Mouse (Mus musculus) liver, embryonic 12.5 days (tissue): Measurements from ENCODE around the gene Tmem120b. TPM values are rescaled to one million over a fixed set of nuclear protein-coding genes. Genes with fewer than 3 reads are reported as not detected.

ENCODE experiments used
- ATAC-seq: fragments of 200-750 bp; cut with Nextera tagmentation; 2 replicates; pipeline ENCODE4 v1.8.0; 2017; ENCODE audit warnings: moderate number of reproducible peaks, mild to moderate bottlenecking, moderate library complexity
- H3K27ac ChIP-seq: fragments of 300-500 bp; sonication (generic); 2 replicates; pipeline ENCODE4 v1.5.1; 2016; ENCODE audit warnings: mild to moderate bottlenecking
- H3K27me3 ChIP-seq: fragments of 300-500 bp; sonication (generic); replicated peaks from 2 replicates; pipeline ENCODE4 v1.6.1; 2016; ENCODE audit warnings: mild to moderate bottlenecking, moderate library complexity
- H3K36me3 ChIP-seq: fragments of 300-500 bp; sonication (generic); 2 replicates; pipeline ENCODE4 v1.6.1; 2016; ENCODE audit warnings: mild to moderate bottlenecking, moderate library complexity
- H3K4me1 ChIP-seq: fragments of 300-500 bp; sonication (generic); 2 replicates; pipeline ENCODE4 v1.6.1; 2016
- H3K4me2 ChIP-seq: fragments of 300-500 bp; sonication (generic); 2 replicates; pipeline ENCODE4 v1.6.1; 2016; ENCODE audit warnings: mild to moderate bottlenecking, moderate library complexity
- H3K4me3 ChIP-seq: fragments of 300-500 bp; sonication (generic); 2 replicates; pipeline ENCODE4 v1.5.1; 2016; ENCODE audit warnings: mild to moderate bottlenecking, moderate library complexity
- H3K9ac ChIP-seq: fragments of 300-500 bp; sonication (generic); 2 replicates; pipeline ENCODE4 v1.6.1; 2016; ENCODE audit warnings: mild to moderate bottlenecking, moderate library complexity
- H3K9me3 ChIP-seq: fragments of 300-500 bp; sonication (generic); replicated peaks from 2 replicates; pipeline ENCODE4 v1.6.1; 2016; ENCODE audit warnings: mild to moderate bottlenecking, moderate library complexity
- WGBS: fragments of 180-500 bp; shearing (Covaris S2); methylation state at CpG from one replicate; pipeline ENCODE4 v1.1.7; 2016; ENCODE audit not compliant: insufficient replicate concordance; 5-methylcytosine and 5-hydroxymethylcytosine counted together
- polyA plus RNA-seq: library from polyadenylated mRNA; unstranded; fragments of >200 nt; fragmentation: Nextera tagmentation; extraction: Ambion mirVana; gene quantifications from 2 replicates; pipeline ENCODE4 v1.2.1, GENCODE M21; 2016

Tmem120b gene
- polyA plus RNA-seq, 1 experiment from 2014 or later = 28.2 TPM

- H3K4me3 ChIP-seq = peak overlapping the region; percentile 98
- 39% methylated on average over 20 of the region's 20 CpGs for WGBS
- peak overlapping the region; percentile 99 for H3K9ac ChIP-seq
- no peaks in the 10 kb centered on the region for H3K27me3 ChIP-seq
- peaks cover 74% of the 10 kb centered on the region for H3K4me1 ChIP-seq
- peak overlapping the region; percentile 100 for H3K4me2 ChIP-seq
- H3K9me3 ChIP-seq = no peaks in the 10 kb centered on the region
- peak overlapping the region; percentile 100 for H3K27ac ChIP-seq
- no peak for ATAC-seq
- peaks cover 57% of the 10 kb centered on the region for H3K36me3 ChIP-seq
Observed at GRCm38 (mm10) chr5:123144746-123145590, 76.8 kb downstream of the Tmem120b start.

DNA sequence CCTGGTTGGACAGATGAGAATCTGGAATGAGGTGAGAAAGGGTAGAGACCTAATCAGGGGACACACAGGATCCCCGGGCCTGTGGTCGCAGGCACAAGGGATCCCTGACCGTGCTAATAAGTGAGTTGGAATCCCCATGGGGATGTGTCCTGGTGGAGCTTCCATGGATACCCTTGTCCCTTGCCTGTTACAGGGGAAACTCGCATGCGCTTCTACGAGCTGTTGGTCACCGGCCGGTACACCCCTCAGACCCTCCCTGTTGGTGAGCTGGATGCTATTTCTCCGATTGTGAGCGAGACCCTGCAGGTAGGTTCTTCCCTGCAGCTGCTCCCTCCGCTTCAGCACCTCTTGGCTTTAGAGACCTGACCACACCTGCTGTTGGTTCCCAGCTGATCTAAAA is 78.1 kb downstream of the Tmem120b start:
- H3K9ac ChIP-seq = no peak overlapping the region
- no peaks in the 10 kb centered on the region for H3K27me3 ChIP-seq
- H3K4me1 ChIP-seq = peaks cover 84% of the 10 kb centered on the region
- H3K36me3 ChIP-seq = peaks cover 71% of the 10 kb centered on the region
- WGBS = 92% methylated on average over 11 of the region's 11 CpGs
- no peaks in the 10 kb centered on the region for H3K9me3 ChIP-seq
- H3K27ac ChIP-seq = no peak overlapping the region
- no peak overlapping the region for H3K4me3 ChIP-seq
- ATAC-seq = no peak
- no peak overlapping the region for H3K4me2 ChIP-seq

GRCm38 (mm10) chr5:123147569-123147968 is 79.4 kb downstream of the Tmem120b start:
- Histone ChIP-seq H3K4me2 (no peak overlapping the region), H3K4me3 (no peak overlapping the region), H3K9ac (no peak overlapping the region), H3K36me3 (peaks cover 83% of the 10 kb centered on the region), H3K4me1 (peaks cover 95% of the 10 kb centered on the region), H3K27ac (no peak overlapping the region; the same call in 1 of the 2 replicates), H3K27me3 (no peaks in the 10 kb centered on the region), H3K9me3 (no peaks in the 10 kb centered on the region)
- WGBS = 71% methylated on average over 17 of the region's 17 CpGs
- ATAC-seq = no peak

DNA sequence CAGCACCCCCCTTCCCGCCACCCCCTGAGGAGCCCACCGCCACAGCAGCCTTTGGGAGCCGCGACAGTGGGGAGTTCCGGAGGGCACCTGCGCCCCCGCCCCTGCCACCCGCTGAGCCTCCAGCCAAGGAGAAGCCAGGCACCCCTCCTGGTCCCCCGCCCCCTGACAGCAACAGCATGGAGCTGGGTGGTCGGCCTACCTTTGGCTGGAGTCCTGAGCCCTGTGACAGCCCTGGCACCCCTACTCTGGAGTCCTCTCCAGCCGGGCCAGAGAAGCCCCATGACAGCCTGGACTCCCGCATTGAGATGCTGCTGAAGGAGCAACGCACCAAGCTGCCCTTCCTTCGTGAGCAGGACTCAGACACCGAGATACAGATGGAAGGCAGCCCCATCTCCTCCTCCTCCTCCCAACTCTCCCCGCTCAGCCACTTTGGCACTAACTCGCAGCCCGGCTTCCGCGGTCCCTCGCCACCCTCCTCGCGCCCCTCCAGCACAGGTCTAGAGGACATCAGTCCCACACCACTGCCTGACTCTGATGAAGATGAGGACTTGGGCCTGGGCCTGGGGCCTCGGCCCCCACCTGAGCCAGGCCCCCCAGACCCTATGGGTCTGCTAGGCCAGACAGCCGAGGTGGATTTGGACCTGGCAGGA is 80.0 kb downstream of the Tmem120b start:
- ATAC-seq = no peak
- 89% methylated on average over 25 of the region's 25 CpGs for WGBS
- Histone ChIP-seq H3K9me3 (no peaks in the 10 kb centered on the region), H3K4me1 (peaks cover 94% of the 10 kb centered on the region), H3K36me3 (peaks cover 89% of the 10 kb centered on the region), H3K27ac (peak overlapping the region; percentile 75), H3K4me2 (peak overlapping the region; percentile 75; the same call in 1 of the 2 replicates), H3K4me3 (no peak overlapping the region), H3K27me3 (no peaks in the 10 kb centered on the region), H3K9ac (no peak overlapping the region)

GRCm38 (mm10) chr5:123149451-123150400 is 81.5 kb downstream of the Tmem120b start:
- H3K36me3 ChIP-seq = peaks cover 96% of the 10 kb centered on the region

DNA sequence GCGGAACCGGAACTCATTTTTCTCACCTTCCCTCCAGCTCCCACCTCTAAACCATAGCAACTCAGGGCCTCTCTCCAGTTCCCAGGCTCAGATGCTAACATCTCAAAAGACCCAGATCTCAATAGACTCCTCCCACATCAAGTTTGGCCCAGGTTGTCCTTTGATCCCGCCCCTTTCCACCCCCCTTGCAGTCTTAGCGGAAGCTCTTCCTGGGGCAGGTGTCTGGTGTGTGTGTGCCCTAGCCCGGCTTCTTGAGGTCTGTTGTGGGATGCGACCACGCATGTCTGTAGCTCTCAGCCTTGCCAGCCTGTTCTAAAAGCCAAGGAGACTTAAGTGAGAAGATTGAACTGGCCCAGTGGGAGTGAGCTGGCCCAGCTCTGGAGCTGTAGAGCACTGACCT is 82.4 kb downstream of the Tmem120b start:
- ATAC-seq = no peak
- no peaks in the 10 kb centered on the region for H3K9me3 ChIP-seq
- H3K4me2 ChIP-seq = peak overlapping the region; percentile 75
- peak overlapping the region; percentile 62 for H3K9ac ChIP-seq
- peak overlapping the region; percentile 52 for H3K4me3 ChIP-seq
- peaks cover 75% of the 10 kb centered on the region for H3K4me1 ChIP-seq
- WGBS = 27% methylated on average over 7 of the region's 7 CpGs
- H3K27me3 ChIP-seq = no peaks in the 10 kb centered on the region
- H3K27ac ChIP-seq = peak overlapping the region; percentile 75
- H3K36me3 ChIP-seq = peaks cover 96% of the 10 kb centered on the region

More at GRCm38 (mm10) chr5:123149451-123150400, 81.5 kb downstream of the Tmem120b start:
- Histone ChIP-seq H3K4me3 (peak overlapping the region; percentile 52), H3K4me1 (peaks cover 79% of the 10 kb centered on the region), H3K9ac (peak overlapping the region; percentile 62), H3K9me3 (no peaks in the 10 kb centered on the region), H3K27me3 (no peaks in the 10 kb centered on the region), H3K4me2 (peak overlapping the region; percentile 75), H3K27ac (peak overlapping the region; percentile 75)
- WGBS = 5% methylated on average over 19 of the region's 19 CpGs
- ATAC-seq = peak; percentile 84

DNA sequence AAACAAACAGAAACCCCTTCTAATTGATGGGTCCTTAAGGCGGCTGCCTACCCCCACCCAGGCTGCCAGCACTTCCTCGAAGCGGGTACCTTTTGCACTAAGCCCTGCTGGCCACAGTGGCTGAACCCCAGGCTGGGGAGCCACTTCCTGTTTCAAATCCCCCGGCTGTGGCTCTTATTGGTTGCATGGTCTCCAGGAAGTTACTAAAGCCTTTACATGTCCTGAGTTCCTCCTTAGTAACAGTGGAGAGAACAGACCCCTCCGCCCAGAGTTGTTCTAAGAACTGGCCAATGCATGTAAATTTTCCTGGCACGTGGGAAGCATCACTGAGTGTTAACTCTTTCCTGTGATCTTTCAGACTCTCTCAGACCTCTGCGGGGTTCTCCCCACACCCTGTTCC is 82.9 kb downstream of the Tmem120b start:
- ATAC-seq = no peak
- 35% methylated on average over 7 of the region's 7 CpGs for WGBS
- H3K9ac ChIP-seq = peak overlapping the region; percentile 62
- peak overlapping the region; percentile 75 for H3K27ac ChIP-seq
- peak overlapping the region; percentile 75 for H3K4me2 ChIP-seq
- peaks cover 94% of the 10 kb centered on the region for H3K36me3 ChIP-seq
- no peaks in the 10 kb centered on the region for H3K27me3 ChIP-seq
- H3K4me1 ChIP-seq = peaks cover 70% of the 10 kb centered on the region
- H3K4me3 ChIP-seq = peak overlapping the region; percentile 52
- H3K9me3 ChIP-seq = no peaks in the 10 kb centered on the region

GRCm38 (mm10) chr5:123151707-123152362 is 83.6 kb downstream of the Tmem120b start:
- Histone ChIP-seq H3K27ac (peak overlapping the region; percentile 33; the same call in 1 of the 2 replicates), H3K9me3 (no peaks in the 10 kb centered on the region), H3K9ac (no peak overlapping the region), H3K27me3 (no peaks in the 10 kb centered on the region), H3K36me3 (peaks cover 92% of the 10 kb centered on the region), H3K4me1 (peaks cover 63% of the 10 kb centered on the region), H3K4me2 (peak overlapping the region; percentile 75; the same call in 1 of the 2 replicates), H3K4me3 (no peak overlapping the region)
- no peak for ATAC-seq
- WGBS = 90% methylated on average over 19 of the region's 19 CpGs

DNA sequence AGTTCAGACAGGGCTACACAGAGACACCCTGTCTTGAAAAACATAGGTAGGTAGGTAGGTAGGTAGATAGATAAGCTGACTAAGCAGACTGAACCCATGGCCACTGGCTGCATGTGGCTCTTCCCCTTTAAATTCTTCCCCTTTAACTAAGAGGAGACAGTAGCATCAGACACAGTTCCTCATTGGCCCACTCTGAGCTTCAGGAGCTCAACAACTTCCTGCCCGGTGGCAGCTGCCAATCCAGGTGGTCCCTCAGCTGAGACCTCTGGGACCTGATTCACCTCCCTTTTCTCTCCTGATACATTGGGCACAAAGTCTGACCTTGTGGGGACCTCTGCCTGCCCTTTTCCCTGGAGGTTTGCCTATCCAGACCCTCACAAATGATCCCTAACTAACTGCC is 84.7 kb downstream of the Tmem120b start:
- Histone ChIP-seq H3K9me3 (no peaks in the 10 kb centered on the region), H3K27ac (no peak overlapping the region), H3K9ac (no peak overlapping the region), H3K4me1 (peaks cover 52% of the 10 kb centered on the region), H3K27me3 (no peaks in the 10 kb centered on the region), H3K4me3 (no peak overlapping the region), H3K4me2 (no peak overlapping the region), H3K36me3 (peaks cover 92% of the 10 kb centered on the region)
- 62% methylated on average over 1 of the region's 1 CpGs for WGBS
- ATAC-seq = no peak

GRCm38 (mm10) chr5:123155425-123155824 is 87.2 kb downstream of the Tmem120b start:
- peaks cover 97% of the 10 kb centered on the region for H3K36me3 ChIP-seq
- H3K4me2 ChIP-seq = no peak overlapping the region
- no peaks in the 10 kb centered on the region for H3K9me3 ChIP-seq
- 55% methylated on average over 7 of the region's 7 CpGs for WGBS
- H3K9ac ChIP-seq = no peak overlapping the region
- no peaks in the 10 kb centered on the region for H3K27me3 ChIP-seq
- H3K27ac ChIP-seq = no peak overlapping the region
- peak; percentile 22; the same call in 1 of the 2 replicates for ATAC-seq
- no peak overlapping the region for H3K4me3 ChIP-seq
- H3K4me1 ChIP-seq = peaks cover 27% of the 10 kb centered on the region

DNA sequence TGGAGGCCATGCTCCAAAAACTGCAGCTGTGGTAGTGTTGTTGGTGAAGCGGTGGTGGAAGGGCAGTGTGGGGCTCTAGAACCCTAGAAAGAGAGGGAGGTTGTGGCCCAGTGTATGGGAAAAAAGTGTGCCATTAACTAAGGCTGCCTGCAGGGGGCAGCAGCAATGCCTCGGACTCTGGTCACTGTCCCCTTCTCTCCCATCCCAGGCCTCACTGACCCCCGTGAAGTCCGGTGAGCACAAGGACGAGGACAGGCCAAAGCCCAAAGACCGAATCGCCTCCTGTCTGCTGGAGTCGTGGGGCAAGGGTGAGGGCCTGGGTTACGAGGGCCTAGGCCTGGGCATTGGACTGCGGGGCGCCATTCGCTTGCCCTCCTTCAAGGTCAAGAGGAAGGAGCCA is 88.5 kb downstream of the Tmem120b start:
- Histone ChIP-seq H3K9me3 (no peaks in the 10 kb centered on the region), H3K27ac (no peak overlapping the region), H3K36me3 (peaks cover 97% of the 10 kb centered on the region), H3K9ac (no peak overlapping the region), H3K4me2 (no peak overlapping the region), H3K4me1 (peaks cover 13% of the 10 kb centered on the region; the same call in 1 of the 2 replicates), H3K27me3 (no peaks in the 10 kb centered on the region), H3K4me3 (no peak overlapping the region)
- WGBS = 87% methylated on average over 12 of the region's 12 CpGs
- no peak for ATAC-seq
